Mouse (Mus musculus) forebrain, embryonic 14.5 days (tissue): ENCODE measurements around the gene Nova2. TPM values are rescaled to one million over a fixed set of nuclear protein-coding genes. Genes with fewer than 3 reads are reported as not detected.

Experiments
- ATAC-seq: fragments of 200-750 bp; cut with Nextera tagmentation; 2 replicates; pipeline ENCODE4 v1.8.0; 2017; ENCODE audit warnings: mild to moderate bottlenecking, moderate library complexity
- DNase-seq: peaks from one replicate; pipeline ENCODE4 v3.0.0-alpha.2; 2015; ENCODE audit warnings: low spot score
- H3K27ac ChIP-seq: fragments of 300-500 bp; sonication (generic); 2 replicates; pipeline ENCODE4 v1.5.1; 2014; ENCODE audit warnings: low read depth, mild to moderate bottlenecking, control low read depth, low read length, moderate library complexity
- H3K27me3 ChIP-seq: fragments of 300-500 bp; sonication (generic); replicated peaks from 2 replicates; pipeline ENCODE4 v1.6.1; 2014; ENCODE audit warnings: low read length, control low read depth, mixed read lengths; ENCODE audit not compliant: control insufficient read depth, insufficient read depth
- H3K36me3 ChIP-seq: fragments of 300-500 bp; sonication (generic); 2 replicates; pipeline ENCODE4 v1.6.1; 2014; ENCODE audit warnings: low read length, control low read depth; ENCODE audit not compliant: control insufficient read depth, insufficient read depth
- H3K4me1 ChIP-seq: fragments of 300-500 bp; sonication (generic); 2 replicates; pipeline ENCODE4 v1.6.1; 2014; ENCODE audit warnings: antibody characterized with exemption, low read length, control low read depth; ENCODE audit not compliant: control insufficient read depth, insufficient read depth
- H3K4me2 ChIP-seq: fragments of 300-500 bp; sonication (generic); 2 replicates; pipeline ENCODE4 v1.6.1; 2014; ENCODE audit warnings: mild to moderate bottlenecking, control low read depth, low read length
- H3K4me3 ChIP-seq: fragments of 300-500 bp; sonication (generic); 2 replicates; pipeline ENCODE4 v1.5.1; 2014; ENCODE audit warnings: low read depth, low read length, control low read depth
- H3K9ac ChIP-seq: fragments of 300-500 bp; sonication (generic); 2 replicates; pipeline ENCODE4 v1.6.1; 2014; ENCODE audit warnings: mild to moderate bottlenecking, low read length, control low read depth, moderate library complexity
- H3K9me3 ChIP-seq: fragments of 300-500 bp; sonication (generic); replicated peaks from 2 replicates; pipeline ENCODE4 v1.6.1; 2016; ENCODE audit warnings: low read length, control low read depth, mixed read lengths; ENCODE audit not compliant: control insufficient read depth
- WGBS: fragments of 180-500 bp; shearing (Covaris S2); extraction: QIAGEN DNeasy Blood & Tissue Kit; methylation state at CpG from one replicate; pipeline ENCODE4 v1.1.7; 2014; 5-methylcytosine and 5-hydroxymethylcytosine counted together
- polyA plus RNA-seq: library from polyadenylated mRNA; unstranded; fragments of >200 nt; fragmentation: Nextera tagmentation; extraction: Ambion mirVana; gene quantifications from 2 replicates; pipeline ENCODE4 v1.2.1, GENCODE M21; 2014

Gene Nova2
- polyA plus RNA-seq, 1 experiment from 2014 or later, result 13.1 TPM

DNA sequence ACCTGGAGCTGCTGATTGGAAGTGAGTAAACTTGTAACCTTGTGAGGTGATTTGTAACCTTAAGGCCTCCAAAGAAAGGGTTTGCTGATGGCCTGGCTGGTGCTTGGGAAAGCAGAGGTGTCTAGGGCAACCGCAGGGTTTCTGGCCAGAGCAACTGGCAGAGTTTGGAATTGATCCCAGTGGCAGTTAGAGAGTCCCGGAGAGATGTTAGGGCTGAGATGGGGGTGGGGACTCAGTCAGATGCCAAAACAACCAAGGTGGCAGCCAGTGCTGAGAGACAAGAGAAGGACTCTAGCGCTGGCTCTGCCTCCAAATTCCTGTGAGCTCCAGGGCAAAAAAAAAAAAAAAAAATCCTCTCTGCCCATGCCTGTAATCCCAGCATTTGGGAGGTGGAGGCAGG, 7.8 kb upstream of the Nova2 start:
- Histone ChIP-seq H3K9me3 (no peaks in the 10 kb centered on the region), H3K27ac (no peak overlapping the region), H3K36me3 (no peaks in the 10 kb centered on the region), H3K4me3 (no peak overlapping the region), H3K4me2 (no peak overlapping the region), H3K4me1 (peaks cover 15% of the 10 kb centered on the region), H3K27me3 (no peaks in the 10 kb centered on the region), H3K9ac (no peak overlapping the region)
- ATAC-seq (no peak), DNase-seq (peak; percentile 3)
- WGBS, result 44% methylated on average over 3 of the region's 3 CpGs

DNA sequence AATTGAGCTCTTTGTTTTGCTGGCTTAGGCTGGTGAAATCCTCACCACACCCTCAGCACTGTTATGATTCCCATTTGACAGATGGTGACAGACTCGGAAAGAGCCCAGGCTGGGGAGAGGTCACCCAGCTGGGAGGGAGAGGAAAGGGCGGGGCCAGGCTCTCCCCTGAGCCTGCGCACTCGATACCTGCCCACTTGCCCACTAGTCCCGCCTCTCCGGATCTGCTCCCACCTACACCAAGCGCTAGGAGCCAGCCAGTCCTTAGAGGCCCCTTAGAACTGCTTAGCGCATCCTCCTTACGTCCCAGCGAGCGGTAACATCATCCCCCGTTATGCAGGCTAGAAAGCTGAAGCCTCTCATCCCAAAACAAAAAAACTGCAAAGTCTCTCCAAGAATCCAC, 4.6 kb upstream of the Nova2 start:
- peak overlapping the region; percentile 55; the same call in 1 of the 2 replicates for H3K27ac ChIP-seq
- H3K36me3 ChIP-seq, result no peaks in the 10 kb centered on the region
- H3K9me3 ChIP-seq, result no peaks in the 10 kb centered on the region
- ATAC-seq (peak; percentile 37; the same call in 1 of the 2 replicates), DNase-seq (peak; percentile 61)
- H3K4me1 ChIP-seq, result peaks cover 35% of the 10 kb centered on the region
- WGBS, result under 1% methylated on average over 12 of the region's 12 CpGs
- peak overlapping the region; percentile 29; the same call in 1 of the 2 replicates for H3K9ac ChIP-seq
- no peak overlapping the region for H3K4me3 ChIP-seq
- H3K27me3 ChIP-seq, result no peaks in the 10 kb centered on the region
- peak overlapping the region; percentile 31 for H3K4me2 ChIP-seq

DNA sequence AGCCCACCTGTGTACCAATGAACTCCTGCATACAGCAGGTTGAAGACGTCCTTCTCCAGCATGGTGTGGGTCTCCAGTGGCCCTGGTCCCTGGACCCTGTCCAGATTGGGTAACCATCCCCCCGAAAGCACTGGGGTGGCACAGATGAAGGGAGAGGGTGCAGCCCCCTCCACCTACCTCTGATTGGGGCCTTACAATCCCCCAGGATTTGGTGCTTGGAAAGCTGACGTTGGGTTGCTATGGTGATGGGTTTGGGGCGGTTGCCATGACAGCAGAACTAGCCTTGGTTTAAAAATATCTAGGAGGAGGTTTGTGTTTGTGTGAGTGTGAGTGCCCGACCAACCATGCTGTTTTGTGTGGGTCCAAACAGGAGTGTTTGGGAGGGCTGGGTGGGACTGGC, 2.9 kb upstream of the Nova2 start:
- H3K36me3 ChIP-seq, result no peaks in the 10 kb centered on the region
- H3K9ac ChIP-seq, result peak overlapping the region; percentile 41; the same call in 1 of the 2 replicates
- no peaks in the 10 kb centered on the region for H3K9me3 ChIP-seq
- ATAC-seq (peak; percentile 5; the same call in 1 of the 2 replicates), DNase-seq (peak; percentile 86)
- H3K4me1 ChIP-seq, result peaks cover 46% of the 10 kb centered on the region
- H3K27me3 ChIP-seq, result no peaks in the 10 kb centered on the region
- 23% methylated on average over 5 of the region's 5 CpGs for WGBS
- H3K4me2 ChIP-seq, result peak overlapping the region; percentile 37
- H3K4me3 ChIP-seq, result no peak overlapping the region
- peak overlapping the region; percentile 95 for H3K27ac ChIP-seq

DNA sequence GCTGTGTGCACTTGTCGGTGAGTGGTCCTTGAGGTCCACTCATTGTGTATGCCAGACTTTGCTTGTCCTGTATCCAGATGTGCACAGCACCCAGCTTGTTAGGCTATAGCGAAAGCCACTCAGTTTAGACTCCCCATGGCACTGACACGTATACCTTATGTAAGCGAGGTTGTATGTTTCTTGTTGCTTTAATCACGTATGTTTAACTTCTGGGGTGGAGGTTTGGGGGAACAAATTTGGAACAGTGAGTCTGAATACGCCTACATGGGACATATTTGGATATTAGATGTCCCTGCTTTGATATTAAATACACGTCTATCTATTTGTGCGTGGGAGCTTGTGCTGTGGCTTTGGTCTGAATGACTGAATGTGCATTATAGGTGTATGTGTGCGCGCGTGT, 2.4 kb upstream of the Nova2 start:
- Histone ChIP-seq H3K4me1 (peaks cover 50% of the 10 kb centered on the region), H3K4me2 (peak overlapping the region; percentile 37), H3K27ac (peak overlapping the region; percentile 95), H3K9me3 (no peaks in the 10 kb centered on the region), H3K4me3 (no peak overlapping the region), H3K9ac (peak overlapping the region; percentile 37), H3K27me3 (no peaks in the 10 kb centered on the region), H3K36me3 (no peaks in the 10 kb centered on the region)
- DNase-seq (no peak), ATAC-seq (no peak)
- WGBS, result 66% methylated on average over 11 of the region's 11 CpGs

DNA sequence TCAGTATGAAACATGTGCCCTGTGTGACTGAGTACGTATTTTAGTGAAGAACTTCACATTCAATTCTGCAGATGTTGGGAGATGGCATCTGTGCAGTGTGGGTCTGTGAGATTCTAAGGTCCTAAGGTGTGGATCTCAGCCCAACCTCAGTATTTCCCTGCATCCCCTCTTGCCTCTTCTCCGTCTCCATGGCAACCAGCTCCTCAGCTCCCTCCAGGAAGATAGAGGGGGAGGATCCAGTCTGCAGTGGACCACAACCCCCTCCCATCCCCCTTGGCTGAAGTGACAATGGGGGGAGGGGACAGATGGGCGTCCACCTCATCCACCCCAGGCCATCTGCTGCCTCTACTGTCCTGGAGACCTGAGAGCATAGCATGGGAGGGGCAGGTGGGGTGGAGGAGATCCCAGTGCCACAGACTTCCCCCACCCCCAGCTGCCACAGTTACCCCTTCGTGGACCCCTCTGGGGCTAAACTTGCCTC, 1.9 kb upstream of the Nova2 start:
- DNase-seq (peak; percentile 76), ATAC-seq (no peak)
- H3K9ac ChIP-seq, result peak overlapping the region; percentile 37
- peak overlapping the region; percentile 95 for H3K27ac ChIP-seq
- peak overlapping the region; percentile 37 for H3K4me2 ChIP-seq
- peaks cover 50% of the 10 kb centered on the region for H3K4me1 ChIP-seq
- no peak overlapping the region for H3K4me3 ChIP-seq
- H3K36me3 ChIP-seq, result no peaks in the 10 kb centered on the region
- no peaks in the 10 kb centered on the region for H3K9me3 ChIP-seq
- 22% methylated on average over 4 of the region's 4 CpGs for WGBS
- no peaks in the 10 kb centered on the region for H3K27me3 ChIP-seq

DNA sequence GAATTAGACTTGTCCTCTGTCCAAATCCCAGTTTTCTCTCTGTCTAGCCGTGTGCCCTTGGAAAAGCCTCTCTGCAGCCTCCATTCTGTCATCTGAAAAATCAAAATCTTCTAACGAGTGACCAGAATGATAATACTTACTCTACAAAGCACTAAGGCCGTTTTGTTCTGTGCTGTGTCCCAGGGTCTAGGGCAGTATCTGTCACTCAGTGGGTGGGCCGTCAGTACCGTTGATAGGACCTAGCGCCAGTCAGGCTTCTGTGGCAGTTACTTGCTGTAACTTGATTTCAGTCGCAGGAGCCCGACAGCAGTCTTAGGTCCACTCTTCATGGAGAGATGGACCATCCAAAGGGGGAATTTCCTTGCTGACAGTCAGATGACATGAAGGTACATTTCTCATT, 1.4 kb upstream of the Nova2 start:
- H3K36me3 ChIP-seq, result no peaks in the 10 kb centered on the region
- H3K4me3 ChIP-seq, result no peak overlapping the region
- WGBS, result 4% methylated on average over 8 of the region's 8 CpGs
- H3K27me3 ChIP-seq, result no peaks in the 10 kb centered on the region
- H3K4me2 ChIP-seq, result peak overlapping the region; percentile 37
- DNase-seq (peak; percentile 37), ATAC-seq (no peak)
- no peaks in the 10 kb centered on the region for H3K9me3 ChIP-seq
- peak overlapping the region; percentile 95 for H3K27ac ChIP-seq
- peaks cover 50% of the 10 kb centered on the region for H3K4me1 ChIP-seq
- 0 out of 2 replicates have a peak overlapping the region, but pooled peaks have one; percentile 13 for H3K9ac ChIP-seq

DNA sequence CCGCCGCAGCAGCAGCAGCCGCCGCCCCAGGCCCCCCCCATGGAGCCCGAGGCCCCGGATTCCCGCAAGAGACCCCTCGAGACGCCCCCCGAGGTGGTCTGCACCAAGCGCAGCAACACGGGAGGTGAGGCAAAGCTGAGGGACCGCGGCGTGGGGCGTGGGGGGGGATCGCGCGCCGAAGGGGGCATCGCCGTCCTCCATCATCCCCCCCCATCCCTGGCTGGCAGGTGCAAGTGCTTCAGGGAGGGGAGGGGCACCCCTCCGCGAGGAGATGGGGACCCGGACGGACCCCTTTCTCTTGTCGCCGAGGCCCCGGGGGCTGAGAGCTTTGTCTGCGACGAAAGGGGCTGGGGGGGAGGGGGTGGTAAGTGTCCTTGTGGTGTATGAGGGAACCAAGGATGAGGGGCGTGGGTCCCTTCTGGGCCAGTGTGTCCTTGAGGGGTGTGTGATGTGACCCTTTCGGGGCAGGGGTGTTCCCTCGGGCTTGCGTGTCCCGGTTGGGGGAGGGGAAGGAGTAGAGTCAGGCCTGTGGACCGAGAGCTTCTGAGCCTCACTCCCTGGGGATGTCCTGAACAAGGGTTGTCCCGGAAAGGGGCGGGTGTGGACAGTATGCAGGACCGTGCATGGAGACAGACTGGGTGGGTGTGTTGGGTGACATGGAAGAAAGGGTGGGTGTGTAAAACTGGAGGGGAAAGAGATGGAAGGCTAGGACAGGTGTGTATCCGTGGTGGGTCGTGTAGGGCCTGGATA, 528 bp downstream of the Nova2 start:
- Histone ChIP-seq H3K27ac (peak overlapping the region; percentile 95), H3K27me3 (no peaks in the 10 kb centered on the region), H3K4me1 (peaks cover 45% of the 10 kb centered on the region), H3K9me3 (no peaks in the 10 kb centered on the region), H3K4me3 (peak overlapping the region; percentile 97), H3K36me3 (no peaks in the 10 kb centered on the region), H3K9ac (peak overlapping the region; percentile 99), H3K4me2 (peak overlapping the region; percentile 76)
- peak; percentile 24 for ATAC-seq
- DNase-seq, result peak; percentile 62
- WGBS, result 2% methylated on average over 14 of the region's 42 CpGs

DNA sequence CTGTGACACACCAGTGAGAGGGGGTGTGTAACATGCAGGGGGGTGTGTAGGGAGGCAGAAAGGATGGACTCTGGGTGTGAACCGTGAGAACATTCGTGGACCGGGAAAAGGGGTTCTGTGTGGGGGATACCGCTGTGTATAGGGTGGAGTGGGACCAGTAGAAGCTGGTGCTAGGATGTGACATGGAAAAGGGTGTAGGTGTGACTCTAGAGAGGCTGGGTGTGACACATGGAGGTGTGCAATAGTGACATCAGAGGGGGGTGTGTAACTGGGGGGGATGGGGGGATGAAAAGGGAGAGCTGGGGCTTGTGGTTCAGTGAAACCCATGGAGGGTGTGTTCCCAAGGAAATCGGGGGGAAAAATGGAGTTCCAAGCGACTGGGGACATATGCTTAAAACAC, 1.2 kb downstream of the Nova2 start:
- ATAC-seq, result 0 out of 2 replicates have a peak, but pooled peaks have one; percentile 1

DNA sequence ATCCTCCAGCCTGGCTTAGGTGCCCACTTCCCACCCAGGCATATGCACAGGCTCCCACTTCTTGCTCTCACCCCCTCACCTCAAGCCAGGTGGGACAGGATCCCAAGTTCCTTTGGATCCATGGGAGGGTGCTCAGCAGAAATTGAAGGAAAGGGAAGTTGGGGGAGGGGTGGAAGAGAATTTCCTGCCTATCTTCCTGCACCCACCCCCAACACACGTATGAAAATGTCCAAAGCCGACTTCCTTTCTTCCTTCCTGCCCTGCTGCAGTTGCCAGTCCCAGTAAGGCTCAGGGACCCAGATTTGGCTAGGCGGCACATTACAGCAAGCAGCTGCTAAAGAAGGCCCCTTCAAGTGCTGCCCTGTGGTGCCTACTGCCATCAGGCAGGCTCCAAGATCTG, 2.1 kb downstream of the Nova2 start:
- peak overlapping the region; percentile 97 for H3K4me3 ChIP-seq
- no peaks in the 10 kb centered on the region for H3K36me3 ChIP-seq
- no peak for ATAC-seq
- H3K4me1 ChIP-seq, result peaks cover 36% of the 10 kb centered on the region
- H3K27me3 ChIP-seq, result no peaks in the 10 kb centered on the region
- no peak for DNase-seq
- H3K4me2 ChIP-seq, result peak overlapping the region; percentile 76
- H3K9me3 ChIP-seq, result no peaks in the 10 kb centered on the region
- no peak overlapping the region; the same call in 1 of the 2 replicates for H3K27ac ChIP-seq
- H3K9ac ChIP-seq, result peak overlapping the region; percentile 99
- 64% methylated on average over 3 of the region's 3 CpGs for WGBS

More for the DNA sequence above, 1.2 kb downstream of the Nova2 start:
- Histone ChIP-seq H3K27ac (peak overlapping the region; percentile 95), H3K4me2 (peak overlapping the region; percentile 76), H3K36me3 (no peaks in the 10 kb centered on the region), H3K27me3 (no peaks in the 10 kb centered on the region), H3K4me1 (peaks cover 41% of the 10 kb centered on the region), H3K4me3 (peak overlapping the region; percentile 97), H3K9me3 (no peaks in the 10 kb centered on the region), H3K9ac (peak overlapping the region; percentile 99)
- DNase-seq, result no peak
- WGBS, result 49% methylated on average over 6 of the region's 6 CpGs
